Mouse (Mus musculus) stomach, embryonic 14.5 days (tissue): ENCODE results near the gene Gm38100. TPM values are rescaled to one million over a fixed set of nuclear protein-coding genes. Genes with fewer than 3 reads are reported as not detected.
A peak's percentile ranks its signal among the peaks of the same experiment; 100 is the strongest.

Source experiments
- ATAC-seq: fragments of 200-750 bp; cut with Nextera tagmentation; 2 replicates; pipeline ENCODE4 v1.8.0; 2017; ENCODE audit warnings: low read depth, moderate TSS enrichment; ENCODE audit not compliant: insufficient number of reproducible peaks, insufficient read depth, low FRiP score
- H3K27ac ChIP-seq: fragments of 300-500 bp; sonication (generic); 2 replicates; pipeline ENCODE4 v1.5.1; 2014; ENCODE audit warnings: mild to moderate bottlenecking, low read length, moderate library complexity, mixed read lengths
- H3K27me3 ChIP-seq: fragments of 300-500 bp; sonication (generic); 2 replicates; pipeline ENCODE4 v1.6.1; 2014; ENCODE audit warnings: low read length, control low read depth, mixed read lengths; ENCODE audit not compliant: control insufficient read depth, insufficient read depth
- H3K36me3 ChIP-seq: fragments of 300-500 bp; sonication (generic); 2 replicates; pipeline ENCODE4 v1.6.1; 2014; ENCODE audit warnings: mild to moderate bottlenecking, control low read depth, low read length, moderate library complexity, mixed read lengths; ENCODE audit not compliant: control insufficient read depth, insufficient read depth
- H3K4me1 ChIP-seq: fragments of 300-500 bp; sonication (generic); 2 replicates; pipeline ENCODE4 v1.6.1; 2014; ENCODE audit warnings: low read length, control low read depth, mixed read lengths; ENCODE audit not compliant: control insufficient read depth, insufficient read depth
- H3K4me2 ChIP-seq: fragments of 300-500 bp; sonication (generic); replicated peaks from 2 replicates; pipeline ENCODE4 v1.6.1; 2014; ENCODE audit warnings: low read depth, low read length, control low read depth
- H3K4me3 ChIP-seq: fragments of 300-500 bp; sonication (generic); 2 replicates; pipeline ENCODE4 v1.5.1; 2014; ENCODE audit warnings: low read depth, low read length, control low read depth
- H3K9ac ChIP-seq: fragments of 300-500 bp; sonication (generic); replicated peaks from 2 replicates; pipeline ENCODE4 v1.6.1; 2014; ENCODE audit warnings: low read depth, mild to moderate bottlenecking, control low read depth, low read length, moderate library complexity, mixed read lengths
- H3K9me3 ChIP-seq: fragments of 300-500 bp; sonication (generic); 2 replicates; pipeline ENCODE4 v1.6.1; 2016; ENCODE audit warnings: low read depth, low read length, control low read depth; ENCODE audit not compliant: control insufficient read depth
- WGBS: fragments of 180-500 bp; shearing (Covaris S2); extraction: QIAGEN DNeasy Blood & Tissue Kit; methylation state at CpG from one replicate; pipeline ENCODE4 v1.1.7; 2014; 5-methylcytosine and 5-hydroxymethylcytosine counted together
- polyA plus RNA-seq: library from polyadenylated mRNA; unstranded; fragments of >200 nt; fragmentation: Nextera tagmentation; extraction: Ambion mirVana; gene quantifications from 2 replicates; pipeline ENCODE4 v1.2.1, GENCODE M21; 2014

Gene Gm38100
- polyA plus RNA-seq, 1 experiment from 2014 or later = not detected

- Histone ChIP-seq H3K27me3 (no peaks in the 10 kb centered on the region), H3K9me3 (no peaks in the 10 kb centered on the region), H3K9ac (no peak overlapping the region), H3K27ac (no peak overlapping the region), H3K4me3 (no peak overlapping the region), H3K4me2 (no peak overlapping the region), H3K36me3 (peaks cover 8% of the 10 kb centered on the region; the same call in 1 of the 2 replicates), H3K4me1 (no peaks in the 10 kb centered on the region)
- ATAC-seq = no peak
- WGBS = 77% methylated on average over 3 of the region's 3 CpGs
These were observed 8.1 kb upstream of the Gm38100 start for GRCm38 (mm10) chr1:175912038-175912437.

GRCm38 (mm10) chr1:175913728-175914303 is 6.3 kb upstream of the Gm38100 start:
- no peak overlapping the region for H3K4me2 ChIP-seq
- peak; percentile 33; the same call in 1 of the 2 replicates for ATAC-seq
- peaks cover 3% of the 10 kb centered on the region; the same call in 1 of the 2 replicates for H3K36me3 ChIP-seq
- WGBS = 65% methylated on average over 5 of the region's 5 CpGs
- no peak overlapping the region for H3K27ac ChIP-seq
- no peak overlapping the region for H3K9ac ChIP-seq
- H3K9me3 ChIP-seq = no peaks in the 10 kb centered on the region
- no peak overlapping the region for H3K4me3 ChIP-seq
- no peaks in the 10 kb centered on the region for H3K4me1 ChIP-seq
- H3K27me3 ChIP-seq = no peaks in the 10 kb centered on the region

GRCm38 (mm10) chr1:175921091-175921490 is 962 bp downstream of the Gm38100 start:
- H3K9ac ChIP-seq = no peak overlapping the region
- H3K4me3 ChIP-seq = no peak overlapping the region
- H3K9me3 ChIP-seq = no peaks in the 10 kb centered on the region
- 87% methylated on average over 8 of the region's 8 CpGs for WGBS
- H3K27me3 ChIP-seq = no peaks in the 10 kb centered on the region
- no peaks in the 10 kb centered on the region for H3K4me1 ChIP-seq
- H3K4me2 ChIP-seq = no peak overlapping the region
- no peaks in the 10 kb centered on the region for H3K36me3 ChIP-seq
- no peak for ATAC-seq
- H3K27ac ChIP-seq = no peak overlapping the region

GRCm38 (mm10) chr1:175923848-175924787 is 4.0 kb downstream of the Gm38100 start:
- no peak overlapping the region for H3K4me3 ChIP-seq
- no peak overlapping the region for H3K9ac ChIP-seq
- ATAC-seq = no peak
- H3K27ac ChIP-seq = no peak overlapping the region
- H3K36me3 ChIP-seq = no peaks in the 10 kb centered on the region
- 52% methylated on average over 7 of the region's 7 CpGs for WGBS
- no peaks in the 10 kb centered on the region for H3K4me1 ChIP-seq
- H3K27me3 ChIP-seq = no peaks in the 10 kb centered on the region
- no peak overlapping the region for H3K4me2 ChIP-seq
- H3K9me3 ChIP-seq = no peaks in the 10 kb centered on the region

GRCm38 (mm10) chr1:175931391-175931790 is 11.3 kb downstream of the Gm38100 start:
- Histone ChIP-seq H3K4me3 (no peak overlapping the region), H3K4me1 (no peaks in the 10 kb centered on the region), H3K4me2 (no peak overlapping the region), H3K27me3 (no peaks in the 10 kb centered on the region), H3K9me3 (no peaks in the 10 kb centered on the region), H3K36me3 (no peaks in the 10 kb centered on the region), H3K27ac (no peak overlapping the region), H3K9ac (no peak overlapping the region)
- 94% methylated on average over 5 of the region's 5 CpGs for WGBS
- ATAC-seq = no peak

- no peak overlapping the region for H3K4me3 ChIP-seq
- WGBS = 14% methylated on average over 11 of the region's 11 CpGs
- peak overlapping the region; percentile 38 for H3K4me2 ChIP-seq
- no peak overlapping the region for H3K27ac ChIP-seq
- H3K9me3 ChIP-seq = no peaks in the 10 kb centered on the region
- H3K9ac ChIP-seq = no peak overlapping the region
- H3K27me3 ChIP-seq = no peaks in the 10 kb centered on the region
- ATAC-seq = peak; percentile 82
- H3K4me1 ChIP-seq = no peaks in the 10 kb centered on the region
- H3K36me3 ChIP-seq = no peaks in the 10 kb centered on the region
These were observed 16.2 kb downstream of the Gm38100 start for GRCm38 (mm10) chr1:175936282-175936737.

GRCm38 (mm10) chr1:175938731-175939130 is 18.6 kb downstream of the Gm38100 start:
- Histone ChIP-seq H3K36me3 (no peaks in the 10 kb centered on the region), H3K9me3 (no peaks in the 10 kb centered on the region), H3K4me3 (no peak overlapping the region), H3K4me2 (no peak overlapping the region), H3K27ac (no peak overlapping the region), H3K27me3 (no peaks in the 10 kb centered on the region), H3K9ac (no peak overlapping the region), H3K4me1 (no peaks in the 10 kb centered on the region)
- no peak for ATAC-seq
- WGBS = 81% methylated on average over 3 of the region's 3 CpGs

GRCm38 (mm10) chr1:175943168-175943567 is 23.0 kb downstream of the Gm38100 start:
- H3K27me3 ChIP-seq = no peaks in the 10 kb centered on the region
- 91% methylated on average over 7 of the region's 7 CpGs for WGBS
- H3K4me2 ChIP-seq = no peak overlapping the region
- no peak for ATAC-seq
- no peaks in the 10 kb centered on the region for H3K9me3 ChIP-seq
- H3K4me1 ChIP-seq = no peaks in the 10 kb centered on the region
- H3K4me3 ChIP-seq = no peak overlapping the region
- H3K27ac ChIP-seq = no peak overlapping the region
- H3K36me3 ChIP-seq = no peaks in the 10 kb centered on the region
- no peak overlapping the region for H3K9ac ChIP-seq
